Mouse (Mus musculus): ENCODE results near the gene Ncf4. TPM values are rescaled to one million over a fixed set of nuclear protein-coding genes. Genes with fewer than 3 reads are reported as not detected.
"Not testable (repeated sequence)": the region's sequence is repeated elsewhere in the genome, so short reads cannot be mapped to it uniquely, and the experiment has no call there.

Gene Ncf4
- polyA plus RNA-seq, 1 experiment from 2014 or later = 3.8 TPM

GRCm38 (mm10) chr15:78293228-78293627 is 48.6 kb downstream of the Ncf4 start:
- H3K36me3 ChIP-seq; H3K4me2 ChIP-seq; H3K27me3 ChIP-seq; H3K9me3 ChIP-seq; H3K27ac ChIP-seq; H3K4me3 ChIP-seq (replicated peaks); H3K4me1 ChIP-seq (replicated peaks); ATAC-seq (ENCODE audit: insufficient number of reproducible peaks, insufficient read depth, low FRiP score, low TSS enrichment, low read depth); H3K9ac ChIP-seq (replicated peaks): not testable (repeated sequence)
- 14% methylated on average over 2 of the region's 2 CpGs for WGBS

- ATAC-seq (ENCODE audit: insufficient number of reproducible peaks, insufficient read depth, low FRiP score, low TSS enrichment, low read depth) = no peak
- no peak overlapping the region for H3K27ac ChIP-seq
- WGBS = 83% methylated on average over 4 of the region's 4 CpGs
- H3K4me2 ChIP-seq = no peak overlapping the region
- no peaks in the 10 kb centered on the region for H3K27me3 ChIP-seq
- no peaks in the 10 kb centered on the region for H3K9me3 ChIP-seq
- H3K36me3 ChIP-seq = no peaks in the 10 kb centered on the region
- H3K4me3 ChIP-seq (replicated peaks) = no peak overlapping the region
- no peak overlapping the region for H3K9ac ChIP-seq (replicated peaks)
- no peaks in the 10 kb centered on the region; the same call in 1 of the 2 replicates for H3K4me1 ChIP-seq (replicated peaks)
Measured at GRCm38 (mm10) chr15:78293716-78294115, 49.1 kb downstream of the Ncf4 start.

GRCm38 (mm10) chr15:78298558-78298957 is 54.0 kb downstream of the Ncf4 start:
- Histone ChIP-seq H3K27me3 (no peaks in the 10 kb centered on the region), H3K4me3 (replicated peaks) (no peak overlapping the region), H3K4me1 (replicated peaks) (no peaks in the 10 kb centered on the region; the same call in 1 of the 2 replicates), H3K4me2 (no peak overlapping the region), H3K9ac (replicated peaks) (no peak overlapping the region), H3K9me3 (no peaks in the 10 kb centered on the region), H3K27ac (no peak overlapping the region), H3K36me3 (no peaks in the 10 kb centered on the region)
- no peak for ATAC-seq (ENCODE audit: insufficient number of reproducible peaks, insufficient read depth, low FRiP score, low TSS enrichment, low read depth)
- WGBS = 70% methylated on average over 1 of the region's 1 CpGs

GRCm38 (mm10) chr15:78299641-78300040 is 55.0 kb downstream of the Ncf4 start:
- ATAC-seq (ENCODE audit: insufficient number of reproducible peaks, insufficient read depth, low FRiP score, low TSS enrichment, low read depth) = no peak
- no peaks in the 10 kb centered on the region for H3K4me1 ChIP-seq (replicated peaks)
- no peaks in the 10 kb centered on the region for H3K27me3 ChIP-seq
- no peaks in the 10 kb centered on the region for H3K9me3 ChIP-seq
- H3K27ac ChIP-seq = no peak overlapping the region
- no peak overlapping the region for H3K4me2 ChIP-seq
- no peaks in the 10 kb centered on the region for H3K36me3 ChIP-seq
- H3K4me3 ChIP-seq (replicated peaks) = no peak overlapping the region
- 79% methylated on average over 3 of the region's 3 CpGs for WGBS
- H3K9ac ChIP-seq (replicated peaks) = no peak overlapping the region

- Histone ChIP-seq H3K4me1 (replicated peaks) (no peaks in the 10 kb centered on the region), H3K9ac (replicated peaks) (no peak overlapping the region), H3K4me3 (replicated peaks) (no peak overlapping the region), H3K9me3 (no peaks in the 10 kb centered on the region), H3K27ac (no peak overlapping the region), H3K4me2 (no peak overlapping the region), H3K27me3 (no peaks in the 10 kb centered on the region), H3K36me3 (no peaks in the 10 kb centered on the region)
- ATAC-seq (ENCODE audit: insufficient number of reproducible peaks, insufficient read depth, low FRiP score, low TSS enrichment, low read depth) = no peak
Measured at GRCm38 (mm10) chr15:78300773-78301172, 56.2 kb downstream of the Ncf4 start.

GRCm38 (mm10) chr15:78302718-78303117 is 58.1 kb downstream of the Ncf4 start:
- Histone ChIP-seq H3K9me3 (no peaks in the 10 kb centered on the region), H3K4me1 (replicated peaks) (no peaks in the 10 kb centered on the region), H3K4me2 (no peak overlapping the region), H3K27ac (no peak overlapping the region), H3K36me3 (no peaks in the 10 kb centered on the region), H3K4me3 (replicated peaks) (no peak overlapping the region), H3K9ac (replicated peaks) (no peak overlapping the region), H3K27me3 (no peaks in the 10 kb centered on the region)
- WGBS = 95% methylated on average over 4 of the region's 4 CpGs
- ATAC-seq (ENCODE audit: insufficient number of reproducible peaks, insufficient read depth, low FRiP score, low TSS enrichment, low read depth) = no peak

GRCm38 (mm10) chr15:78303665-78304233 is 59.1 kb downstream of the Ncf4 start:
- no peak for ATAC-seq (ENCODE audit: insufficient number of reproducible peaks, insufficient read depth, low FRiP score, low TSS enrichment, low read depth)
- Histone ChIP-seq H3K9me3 (no peaks in the 10 kb centered on the region), H3K9ac (replicated peaks) (no peak overlapping the region), H3K36me3 (no peaks in the 10 kb centered on the region), H3K4me2 (no peak overlapping the region), H3K27me3 (no peaks in the 10 kb centered on the region), H3K4me1 (replicated peaks) (no peaks in the 10 kb centered on the region), H3K27ac (no peak overlapping the region), H3K4me3 (replicated peaks) (no peak overlapping the region)
- WGBS = 89% methylated on average over 6 of the region's 6 CpGs

- 79% methylated on average over 10 of the region's 10 CpGs for WGBS
- no peak within 1 kb of the TSS for H3K27ac ChIP-seq
- ATAC-seq (ENCODE audit: insufficient number of reproducible peaks, insufficient read depth, low FRiP score, low TSS enrichment, low read depth) = no peak
- H3K4me1 ChIP-seq (replicated peaks) = no peaks in the 10 kb centered on the region
- no peaks in the 10 kb centered on the region for H3K27me3 ChIP-seq
- no peak within 1 kb of the TSS for H3K4me3 ChIP-seq (replicated peaks)
- no peak within 1 kb of the TSS for H3K9ac ChIP-seq (replicated peaks)
- H3K36me3 ChIP-seq = no peaks in the 10 kb centered on the region
- no peaks in the 10 kb centered on the region for H3K9me3 ChIP-seq
- H3K4me2 ChIP-seq = no peak within 1 kb of the TSS
Measured at GRCm38 (mm10) chr15:78305341-78305933, 60.8 kb downstream of the Ncf4 start, which contains the start of gene Csf2rb2. TSS of gene Csf2rb2 (minus strand) at chr15:78305721.

GRCm38 (mm10) chr15:78309865-78310264 is 65.3 kb downstream of the Ncf4 start:
- no peaks in the 10 kb centered on the region for H3K9me3 ChIP-seq
- H3K36me3 ChIP-seq = no peaks in the 10 kb centered on the region
- WGBS = 19% methylated on average over 5 of the region's 5 CpGs
- no peak overlapping the region for H3K9ac ChIP-seq (replicated peaks)
- no peak for ATAC-seq (ENCODE audit: insufficient number of reproducible peaks, insufficient read depth, low FRiP score, low TSS enrichment, low read depth)
- no peak overlapping the region for H3K4me3 ChIP-seq (replicated peaks)
- no peaks in the 10 kb centered on the region for H3K4me1 ChIP-seq (replicated peaks)
- no peak overlapping the region for H3K4me2 ChIP-seq
- no peak overlapping the region for H3K27ac ChIP-seq
- no peaks in the 10 kb centered on the region for H3K27me3 ChIP-seq

- WGBS = 78% methylated on average over 4 of the region's 4 CpGs
- H3K36me3 ChIP-seq = no peaks in the 10 kb centered on the region
- H3K4me2 ChIP-seq = no peak overlapping the region
- H3K27ac ChIP-seq = no peak overlapping the region
- H3K9ac ChIP-seq (replicated peaks) = no peak overlapping the region
- no peaks in the 10 kb centered on the region for H3K27me3 ChIP-seq
- no peaks in the 10 kb centered on the region for H3K9me3 ChIP-seq
- ATAC-seq (ENCODE audit: insufficient number of reproducible peaks, insufficient read depth, low FRiP score, low TSS enrichment, low read depth) = no peak
- no peaks in the 10 kb centered on the region for H3K4me1 ChIP-seq (replicated peaks)
- no peak overlapping the region for H3K4me3 ChIP-seq (replicated peaks)
Measured at GRCm38 (mm10) chr15:78310971-78311370, 66.4 kb downstream of the Ncf4 start.

Measured in limb, embryonic 12.5 days (tissue).